Mouse (Mus musculus) WW6 (cell line): ENCODE data around the gene Pqbp1.
"Not testable (repeated sequence)": the region's sequence is repeated elsewhere in the genome, so short reads cannot be mapped to it uniquely, and the experiment has no call there.

Experiments used
- DNase-seq: peaks from one replicate; pipeline ENCODE4 v3.0.0-alpha.2; 2013; ENCODE audit warnings: low read depth, low spot score

Gene Pqbp1

GRCm38 (mm10) chrX:7898880-7899874 is at the start of gene Pqbp1, which contains the start of gene Timm17b:
Gene Pqbp1, minus strand, starts transcription at chrX:7899269.
Gene Timm17b, plus strand, starts transcription at chrX:7899357.
- DNase-seq = peak; percentile 72

- DNase-seq = peak; percentile 80
Measured at GRCm38 (mm10) chrX:7947900-7948492, 48.9 kb upstream of the Pqbp1 start.

GRCm38 (mm10) chrX:7947108-7947899 is 48.2 kb upstream of the Pqbp1 start, which contains the start of gene Hdac6:
Gene Hdac6, minus strand, starts transcription at chrX:7947889.
- DNase-seq = no peak

GRCm38 (mm10) chrX:7945618-7946017 is 46.5 kb upstream of the Pqbp1 start:
- no peak for DNase-seq

- DNase-seq = no peak
Measured at GRCm38 (mm10) chrX:7937667-7938066, 38.6 kb upstream of the Pqbp1 start.

GRCm38 (mm10) chrX:7936874-7937273 is 37.8 kb upstream of the Pqbp1 start:
- no peak for DNase-seq

- DNase-seq = no peak
Measured at GRCm38 (mm10) chrX:7928270-7928790, 29.3 kb upstream of the Pqbp1 start, which contains the start of gene Eras. Gene Eras, minus strand, starts transcription at chrX:7928607.

GRCm38 (mm10) chrX:7927116-7927515 is 28.0 kb upstream of the Pqbp1 start:
- no peak for DNase-seq

GRCm38 (mm10) chrX:7926266-7926665 is 27.2 kb upstream of the Pqbp1 start:
- DNase-seq = no peak

GRCm38 (mm10) chrX:7922032-7922431 is 23.0 kb upstream of the Pqbp1 start:
- DNase-seq = no peak

GRCm38 (mm10) chrX:7919601-7920383 is 20.7 kb upstream of the Pqbp1 start, which contains the start of gene Pcsk1n:
Gene Pcsk1n, plus strand, starts transcription at chrX:7919822.
- DNase-seq = no peak

- not testable (repeated sequence) for DNase-seq
Measured at GRCm38 (mm10) chrX:7917960-7918359, 18.9 kb upstream of the Pqbp1 start.

- not testable (repeated sequence) for DNase-seq
Measured at GRCm38 (mm10) chrX:7915669-7916068, 16.6 kb upstream of the Pqbp1 start.

- no peak for DNase-seq
Measured at GRCm38 (mm10) chrX:7910473-7910872, 11.4 kb upstream of the Pqbp1 start.

- DNase-seq = not testable (repeated sequence)
Measured at GRCm38 (mm10) chrX:7909242-7909641, 10.2 kb upstream of the Pqbp1 start, which contains the start of gene Gm10490. Gene Gm10490, plus strand, starts transcription at chrX:7909542.

- DNase-seq = no peak
Measured at GRCm38 (mm10) chrX:7907735-7908134, 8.7 kb upstream of the Pqbp1 start, which contains the start of gene Gm10491. Gene Gm10491, minus strand, starts transcription at chrX:7907835.

GRCm38 (mm10) chrX:7904441-7904840 is 5.4 kb upstream of the Pqbp1 start:
- DNase-seq = no peak

GRCm38 (mm10) chrX:7898211-7898610 is 858 bp downstream of the Pqbp1 start:
- no peak for DNase-seq

- DNase-seq = peak; percentile 59
Measured at GRCm38 (mm10) chrX:7883841-7884567, 15.1 kb downstream of the Pqbp1 start, which contains the start of gene Slc35a2. Gene Slc35a2, plus strand, starts transcription at chrX:7884028.

GRCm38 (mm10) chrX:7879819-7880218 is 19.2 kb downstream of the Pqbp1 start:
- no peak for DNase-seq
